Mouse (Mus musculus) frontal cortex, adult (tissue): ENCODE data around the gene Iqsec1.

Experiments used
- ATAC-seq: cut with Nextera tagmentation; 2 replicates; pipeline ENCODE4 v1.9.2; 2017; ENCODE audit warnings: mild to moderate bottlenecking, moderate library complexity, mixed read lengths; ENCODE audit not compliant: low TSS enrichment

The Iqsec1 gene

GRCm38 (mm10) chr6:90988648-90989317, at the start of gene Iqsec1:
TSS of gene Iqsec1 (minus strand) at chr6:90988685.
- ATAC-seq = peak; percentile 69

GRCm38 (mm10) chr6:91028256-91028655, 39.8 kb upstream of the Iqsec1 start:
- no peak for ATAC-seq

DNA sequence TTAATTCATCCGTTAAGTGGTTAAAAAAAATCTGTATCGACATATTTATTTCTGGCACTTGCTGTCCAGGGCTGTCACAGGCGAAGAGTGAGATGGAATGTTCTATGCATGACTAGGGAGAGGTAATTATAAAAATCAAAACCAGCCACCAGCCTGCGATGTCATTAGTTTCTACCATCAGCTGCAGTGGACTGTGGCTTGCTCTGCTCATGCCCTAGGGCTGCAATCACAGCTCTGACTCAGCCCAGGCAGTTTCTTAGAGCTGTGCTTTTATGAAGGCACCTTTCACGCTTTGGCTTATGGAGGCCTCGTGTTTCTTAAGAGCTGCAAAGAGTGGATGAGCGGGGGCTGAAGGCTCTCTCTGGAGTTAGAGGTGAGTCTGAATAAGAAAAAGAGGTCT, 32.3 kb upstream of the Iqsec1 start:
- ATAC-seq = no peak

- no peak for ATAC-seq
Observed at GRCm38 (mm10) chr6:91016600-91017230, 28.2 kb upstream of the Iqsec1 start.

- no peak for ATAC-seq
Observed at GRCm38 (mm10) chr6:91014198-91014958, 25.9 kb upstream of the Iqsec1 start.

GRCm38 (mm10) chr6:91012458-91012857, 24.0 kb upstream of the Iqsec1 start:
- no peak for ATAC-seq

DNA sequence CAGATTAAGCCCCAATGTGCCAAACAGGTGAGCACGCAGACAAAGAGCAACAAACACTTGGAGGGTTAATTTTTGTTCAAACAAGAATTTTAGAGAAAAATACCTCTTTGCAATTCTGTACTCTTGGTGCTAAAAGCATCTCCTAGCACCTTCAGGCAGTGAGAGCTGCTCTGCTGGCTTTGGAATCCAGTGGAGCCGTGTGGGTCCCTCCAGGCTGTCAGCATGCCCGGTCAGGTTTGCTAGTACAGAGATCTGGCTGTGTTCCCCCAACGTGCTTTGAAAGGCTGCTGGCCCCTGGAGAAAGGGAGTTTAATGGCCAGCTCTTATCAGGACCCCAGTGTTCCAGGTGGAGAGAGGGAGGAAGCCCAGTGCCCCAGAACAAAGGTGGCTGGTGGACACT, 23.1 kb upstream of the Iqsec1 start:
- peak; percentile 51 for ATAC-seq

DNA sequence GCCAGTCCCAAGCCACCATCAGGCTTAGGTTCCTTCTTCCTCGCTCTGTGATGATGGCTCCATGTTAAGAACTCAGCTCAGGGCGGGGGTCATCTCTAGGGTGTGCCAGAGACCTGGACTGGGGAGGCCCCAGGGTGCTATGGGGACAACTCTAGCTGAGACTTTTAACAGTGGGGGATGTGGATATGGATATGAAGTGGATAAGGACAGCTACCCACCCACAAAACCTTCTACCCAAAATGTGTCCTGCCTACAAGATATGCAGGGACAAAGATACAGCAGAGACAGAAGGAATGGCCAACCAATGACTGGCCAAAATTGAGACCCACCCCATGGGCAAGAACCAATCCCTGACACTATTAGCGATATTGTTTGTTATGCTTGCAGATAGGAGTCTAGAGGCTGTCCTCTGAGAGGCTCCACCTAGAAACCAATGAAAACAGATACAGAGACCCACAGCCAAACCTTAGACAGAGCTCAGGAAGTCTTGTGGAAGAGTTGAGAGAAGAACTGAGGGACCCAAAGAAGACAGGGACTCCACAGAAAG, 19.9 kb upstream of the Iqsec1 start:
- ATAC-seq = no peak

- no peak for ATAC-seq
Observed at GRCm38 (mm10) chr6:91007207-91007606, 18.7 kb upstream of the Iqsec1 start.

GRCm38 (mm10) chr6:91004157-91004556, 15.7 kb upstream of the Iqsec1 start:
- no peak for ATAC-seq

- ATAC-seq = no peak
Observed at GRCm38 (mm10) chr6:91003310-91003995, 15.0 kb upstream of the Iqsec1 start.

- ATAC-seq = no peak
Observed at GRCm38 (mm10) chr6:91001566-91001965, 13.1 kb upstream of the Iqsec1 start.

DNA sequence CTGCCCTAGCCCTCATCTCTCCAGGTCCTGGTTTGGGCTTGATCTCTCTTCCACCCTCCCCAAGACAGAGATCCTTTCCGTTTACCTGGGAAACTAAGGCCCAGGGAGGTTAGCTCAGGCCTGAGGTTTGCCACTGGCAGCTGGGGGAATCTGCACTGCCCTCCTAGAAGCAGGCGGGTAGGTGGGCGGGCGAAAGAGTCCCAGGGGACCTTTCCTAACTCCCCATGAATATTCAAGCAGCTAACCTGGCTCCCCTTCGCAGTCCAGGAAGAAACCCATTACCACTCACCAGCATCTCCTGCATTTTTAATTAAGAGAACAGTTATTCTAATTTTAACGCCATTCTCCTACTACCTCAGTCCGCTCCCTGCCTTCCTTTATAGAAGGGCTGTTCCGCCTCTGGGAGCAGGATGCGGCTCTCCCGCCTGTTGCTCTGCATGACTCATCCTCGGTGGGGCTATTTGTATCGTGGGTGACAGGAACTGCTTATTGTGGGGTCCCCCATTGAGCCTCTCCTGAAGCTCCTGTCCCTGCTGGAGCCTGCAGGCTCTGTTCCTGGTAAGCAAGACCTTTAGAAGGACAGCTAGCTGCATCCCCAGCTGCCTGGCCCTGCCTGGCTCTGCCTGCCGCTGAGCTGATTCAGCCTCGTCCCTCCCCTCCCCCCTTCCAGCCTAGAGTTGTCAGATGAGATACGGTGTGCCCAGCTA, 12.5 kb upstream of the Iqsec1 start:
- peak; percentile 86 for ATAC-seq

DNA sequence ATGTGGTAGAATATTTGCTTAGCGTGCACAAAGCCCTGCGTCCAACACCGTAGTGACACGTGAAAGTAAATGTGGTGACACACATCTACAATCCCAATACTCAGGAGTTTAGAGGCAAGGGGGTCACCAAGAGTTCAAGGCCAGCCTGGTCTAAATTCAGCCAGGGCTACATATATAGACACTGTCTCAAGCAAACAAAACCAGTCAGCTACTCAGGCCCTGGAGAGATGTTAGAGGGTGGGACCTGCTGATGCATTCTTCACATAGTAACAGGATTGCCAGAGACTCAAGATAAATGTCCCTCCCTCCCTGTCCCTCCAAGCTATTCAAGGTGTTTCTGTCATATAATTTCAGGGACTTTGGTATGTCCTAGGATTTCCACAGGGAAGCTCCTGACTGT, 10.7 kb upstream of the Iqsec1 start:
- no peak for ATAC-seq

GRCm38 (mm10) chr6:90997025-90997424, 8.5 kb upstream of the Iqsec1 start:
- no peak for ATAC-seq

DNA sequence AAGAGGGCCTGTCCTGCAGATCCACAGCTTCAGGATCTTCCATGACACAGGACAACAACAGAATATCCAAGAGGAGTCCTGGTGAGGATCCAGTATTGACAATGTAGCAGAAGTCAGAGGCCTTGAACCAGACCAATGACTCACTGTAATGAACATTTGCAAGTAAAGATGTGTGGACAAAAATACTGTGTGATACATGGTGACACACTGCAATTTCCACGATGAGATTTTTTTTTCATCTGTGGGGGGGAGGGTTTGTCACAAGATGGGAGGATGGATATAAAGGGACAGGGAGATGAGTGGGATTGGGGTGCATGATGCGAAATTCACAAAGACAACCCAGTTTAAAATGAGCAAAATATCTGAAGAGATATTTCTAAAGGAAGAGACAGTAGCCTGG, 7.7 kb upstream of the Iqsec1 start:
- no peak for ATAC-seq

DNA sequence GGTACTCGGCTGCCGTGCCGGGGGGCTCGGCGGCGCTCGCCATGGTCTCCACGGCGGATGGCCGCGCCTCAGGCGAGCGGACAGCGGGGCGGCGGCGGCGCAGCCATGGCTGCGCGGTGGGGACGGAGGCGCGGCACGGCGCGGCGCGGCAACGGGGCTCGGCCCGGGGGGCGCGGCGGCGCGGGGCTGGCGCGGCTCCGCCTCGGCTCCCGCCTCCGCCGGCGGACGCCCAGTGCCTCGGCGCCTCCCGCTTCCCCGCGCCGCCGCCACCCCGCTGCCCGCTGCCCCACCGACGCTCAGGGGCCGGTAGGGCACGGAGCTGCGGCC, 223 bp downstream of the Iqsec1 start:
- peak; percentile 17 for ATAC-seq

GRCm38 (mm10) chr6:90987561-90988298, 755 bp downstream of the Iqsec1 start:
- ATAC-seq = peak; percentile 5; the same call in 1 of the 2 replicates

DNA sequence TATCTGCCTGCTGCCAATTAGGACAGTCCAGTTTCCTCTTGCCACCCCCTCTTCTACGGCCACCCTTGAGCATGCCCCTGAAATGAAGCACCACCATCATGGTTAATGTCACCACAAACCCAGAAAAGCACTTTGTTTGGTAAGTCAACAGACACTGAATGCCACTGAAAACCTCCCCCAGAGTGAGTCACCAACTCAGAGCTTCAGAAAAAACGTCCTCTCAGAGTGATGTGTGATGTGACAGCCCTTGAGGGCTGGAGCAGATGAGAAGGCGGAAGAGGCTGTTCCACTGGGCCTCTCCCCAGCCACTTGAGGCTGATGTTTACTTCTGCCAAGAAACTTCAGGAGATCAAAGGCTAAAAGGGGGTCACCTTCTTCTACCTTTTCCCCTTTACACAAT, 4.4 kb downstream of the Iqsec1 start:
- peak; percentile 31; the same call in 1 of the 2 replicates for ATAC-seq

DNA sequence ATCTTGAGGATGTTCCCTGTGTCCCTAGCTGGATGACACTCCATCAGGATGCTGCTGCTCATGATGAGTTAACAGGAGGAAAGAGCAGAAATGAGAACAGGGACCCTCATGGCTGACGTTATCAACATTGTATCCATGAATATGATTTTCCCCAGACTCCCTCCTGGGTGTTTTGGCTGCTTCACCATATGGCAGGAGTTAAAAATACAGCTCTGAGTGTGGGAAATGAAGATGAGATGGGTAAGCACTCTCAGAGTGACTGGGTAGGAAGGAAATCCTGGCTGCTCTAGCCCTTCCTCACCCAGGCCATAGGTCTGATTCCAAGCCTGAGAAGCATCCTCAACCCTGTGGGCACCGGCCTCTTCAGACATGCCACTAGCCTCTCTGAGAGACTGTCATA, 14.2 kb downstream of the Iqsec1 start:
- ATAC-seq = peak; percentile 87

DNA sequence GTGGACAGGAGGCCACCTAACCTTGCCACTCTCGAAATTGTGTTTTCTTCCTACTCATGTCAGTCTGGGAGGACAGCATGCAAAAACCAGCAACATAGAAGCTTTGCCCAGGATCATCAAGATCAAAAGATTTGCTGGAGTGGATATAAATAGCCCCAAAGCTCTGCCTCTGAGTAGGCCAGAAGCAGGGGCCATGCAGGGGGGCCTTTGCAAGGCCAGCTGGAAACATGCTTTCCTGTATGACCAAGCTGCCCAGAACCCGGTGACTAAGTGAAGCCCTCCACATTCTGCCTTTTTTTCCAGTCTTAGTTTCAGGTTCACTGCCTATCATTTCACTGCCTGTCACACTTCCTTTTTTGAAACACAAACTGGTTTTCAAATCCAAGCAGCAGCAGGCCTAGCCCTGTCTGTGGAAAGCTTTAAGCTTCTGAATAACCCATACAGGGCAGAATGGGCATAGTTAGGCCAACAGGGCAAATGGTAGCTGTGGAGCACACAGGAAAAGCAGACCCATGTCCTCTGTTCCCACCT, 19.1 kb downstream of the Iqsec1 start:
- ATAC-seq = no peak
